Mouse (Mus musculus): ENCODE results near the gene Psmd9. TPM values are rescaled to one million over a fixed set of nuclear protein-coding genes. Genes with fewer than 3 reads are reported as not detected.

The Psmd9 gene
- polyA plus RNA-seq, 1 experiment from 2014 or later = 77.6 TPM

DNA sequence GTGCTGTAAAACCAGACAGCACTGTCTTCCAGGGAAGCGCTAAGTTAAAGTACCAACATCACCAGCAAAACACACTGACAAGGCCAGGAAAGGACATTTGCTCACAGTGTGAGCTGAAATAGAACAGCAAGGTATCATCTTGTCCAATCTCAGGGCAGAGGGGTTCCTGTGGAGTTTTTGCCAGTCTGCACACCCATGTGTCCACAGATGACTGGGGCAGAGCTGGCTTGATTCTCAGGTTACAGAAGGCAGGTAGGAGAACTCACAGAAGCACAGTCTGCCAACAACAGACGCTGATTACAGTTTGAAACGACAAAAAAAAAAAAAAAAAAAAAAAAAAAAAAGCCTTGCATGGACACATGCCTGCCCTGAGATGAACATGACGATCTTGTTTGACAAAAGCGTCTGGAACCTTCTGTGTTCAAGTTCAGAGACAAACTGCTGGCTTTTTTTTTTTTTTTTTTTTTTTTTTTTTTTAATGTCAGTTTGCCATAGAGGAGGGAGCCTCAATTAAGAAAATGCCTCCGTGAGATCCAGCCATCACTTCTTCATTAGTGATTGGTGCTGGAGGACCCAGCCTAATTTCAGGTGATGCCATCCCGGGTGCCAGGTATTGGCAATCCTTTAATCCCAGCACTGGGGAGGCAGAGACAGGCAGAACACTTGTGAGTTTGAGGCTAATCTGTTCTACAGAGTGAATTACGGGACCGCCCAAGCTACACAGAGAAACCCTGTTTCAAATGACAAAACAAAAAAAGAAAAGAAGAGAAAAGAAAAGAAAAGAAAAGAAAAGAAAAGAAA lies 112.3 kb downstream of the Psmd9 start:
- WGBS = 78% methylated on average over 9 of the region's 9 CpGs
- no peak overlapping the region for H3K4me2 ChIP-seq (ENCODE audit: low read length)
- ATAC-seq = no peak
- no peak overlapping the region for H3K4me3 ChIP-seq (ENCODE audit: low read depth, low read length)
- H3K36me3 ChIP-seq (ENCODE audit: control insufficient read depth, insufficient read depth, low read length) = no peaks in the 10 kb centered on the region
- H3K27ac ChIP-seq (ENCODE audit: low read length) = no peak overlapping the region
- H3K9me3 ChIP-seq (replicated peaks; ENCODE audit: control insufficient read depth, low read length, poor library complexity, severe bottlenecking) = no peaks in the 10 kb centered on the region
- no peaks in the 10 kb centered on the region for H3K27me3 ChIP-seq (ENCODE audit: control insufficient read depth, insufficient read depth, low read depth, low read length)
- no peak overlapping the region for H3K9ac ChIP-seq (ENCODE audit: low read depth, low read length)
- H3K4me1 ChIP-seq (ENCODE audit: control insufficient read depth, insufficient read depth, low read length) = peaks cover 6% of the 10 kb centered on the region; the same call in 1 of the 2 replicates

DNA sequence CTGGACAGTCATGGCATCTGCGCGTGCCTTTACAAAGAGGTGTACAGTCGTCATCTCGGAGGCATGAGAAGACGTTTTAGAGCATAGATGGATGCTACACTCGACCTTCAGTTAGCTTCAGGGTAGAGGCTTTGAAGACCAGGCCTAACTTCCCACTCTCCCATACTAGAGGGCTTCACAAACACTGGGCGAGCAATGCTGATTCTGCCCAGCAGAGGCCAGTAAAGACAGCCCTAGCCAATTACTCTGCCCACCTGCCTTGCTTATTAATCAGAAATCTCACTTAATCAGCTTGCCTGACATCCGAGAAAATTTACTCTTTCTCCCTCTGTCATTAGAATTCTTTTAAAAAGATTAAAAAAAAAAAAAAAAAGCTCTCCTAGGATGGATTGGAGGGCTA lies 116.0 kb downstream of the Psmd9 start:
- Histone ChIP-seq H3K36me3 (ENCODE audit: control insufficient read depth, insufficient read depth, low read length) (no peaks in the 10 kb centered on the region), H3K4me3 (ENCODE audit: low read depth, low read length) (no peak overlapping the region), H3K9me3 (replicated peaks; ENCODE audit: control insufficient read depth, low read length, poor library complexity, severe bottlenecking) (no peaks in the 10 kb centered on the region), H3K27ac (ENCODE audit: low read length) (no peak overlapping the region), H3K27me3 (ENCODE audit: control insufficient read depth, insufficient read depth, low read depth, low read length) (no peaks in the 10 kb centered on the region), H3K9ac (ENCODE audit: low read depth, low read length) (no peak overlapping the region), H3K4me2 (ENCODE audit: low read length) (no peak overlapping the region), H3K4me1 (ENCODE audit: control insufficient read depth, insufficient read depth, low read length) (no peaks in the 10 kb centered on the region)
- no peak for ATAC-seq
- WGBS = 39% methylated on average over 8 of the region's 8 CpGs

DNA sequence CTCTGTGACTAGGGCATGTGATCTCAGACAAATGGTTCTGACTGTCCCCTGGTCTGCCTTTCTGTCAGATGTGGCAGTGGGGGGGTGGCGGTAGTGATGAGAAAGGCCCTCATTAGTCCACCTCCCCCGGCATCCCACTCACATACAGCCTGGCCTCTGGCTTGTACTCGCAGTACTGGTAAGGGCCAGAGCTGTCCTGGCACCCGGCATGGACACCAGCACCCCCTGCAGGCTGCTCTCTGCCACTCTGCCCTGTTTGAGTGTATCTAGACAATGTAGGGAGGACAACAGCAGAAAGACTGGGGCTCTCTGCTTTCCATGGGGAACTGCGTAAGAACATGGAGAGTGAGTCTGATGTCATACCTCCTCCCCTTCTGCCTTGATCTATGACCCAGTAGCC lies 118.9 kb downstream of the Psmd9 start:
- no peak for ATAC-seq
- H3K4me2 ChIP-seq (ENCODE audit: low read length) = no peak overlapping the region
- WGBS = 79% methylated on average over 5 of the region's 5 CpGs
- H3K4me1 ChIP-seq (ENCODE audit: control insufficient read depth, insufficient read depth, low read length) = no peaks in the 10 kb centered on the region
- no peaks in the 10 kb centered on the region for H3K27me3 ChIP-seq (ENCODE audit: control insufficient read depth, insufficient read depth, low read depth, low read length)
- no peak overlapping the region for H3K9ac ChIP-seq (ENCODE audit: low read depth, low read length)
- H3K9me3 ChIP-seq (replicated peaks; ENCODE audit: control insufficient read depth, low read length, poor library complexity, severe bottlenecking) = no peaks in the 10 kb centered on the region
- no peak overlapping the region for H3K27ac ChIP-seq (ENCODE audit: low read length)
- H3K4me3 ChIP-seq (ENCODE audit: low read depth, low read length) = no peak overlapping the region
- H3K36me3 ChIP-seq (ENCODE audit: control insufficient read depth, insufficient read depth, low read length) = no peaks in the 10 kb centered on the region

DNA sequence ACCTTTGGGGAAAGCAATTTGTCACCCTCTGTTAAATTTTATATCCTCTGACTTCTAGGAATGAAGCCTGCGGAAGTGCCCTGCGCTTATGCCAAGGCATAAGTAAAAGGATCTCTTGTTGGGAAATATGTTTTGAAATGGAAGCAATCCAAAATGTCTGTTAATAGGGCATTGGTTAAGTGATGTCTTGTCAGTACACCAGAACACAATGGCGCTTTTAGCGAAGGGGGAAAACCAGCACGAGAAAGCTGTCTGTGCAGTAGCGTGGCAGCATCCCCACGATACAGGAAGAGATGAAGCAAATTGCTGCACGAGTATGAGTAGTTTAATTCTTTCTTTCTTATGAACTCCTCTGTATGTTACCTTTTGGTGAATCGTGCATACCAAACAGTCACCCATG lies 125.4 kb downstream of the Psmd9 start:
- Histone ChIP-seq H3K9ac (ENCODE audit: low read depth, low read length) (no peak overlapping the region), H3K27me3 (ENCODE audit: control insufficient read depth, insufficient read depth, low read depth, low read length) (no peaks in the 10 kb centered on the region), H3K36me3 (ENCODE audit: control insufficient read depth, insufficient read depth, low read length) (no peaks in the 10 kb centered on the region), H3K9me3 (replicated peaks; ENCODE audit: control insufficient read depth, low read length, poor library complexity, severe bottlenecking) (no peaks in the 10 kb centered on the region), H3K4me3 (ENCODE audit: low read depth, low read length) (no peak overlapping the region), H3K4me1 (ENCODE audit: control insufficient read depth, insufficient read depth, low read length) (no peaks in the 10 kb centered on the region), H3K4me2 (ENCODE audit: low read length) (no peak overlapping the region), H3K27ac (ENCODE audit: low read length) (no peak overlapping the region)
- no peak for ATAC-seq
- WGBS = 75% methylated on average over 9 of the region's 9 CpGs

DNA sequence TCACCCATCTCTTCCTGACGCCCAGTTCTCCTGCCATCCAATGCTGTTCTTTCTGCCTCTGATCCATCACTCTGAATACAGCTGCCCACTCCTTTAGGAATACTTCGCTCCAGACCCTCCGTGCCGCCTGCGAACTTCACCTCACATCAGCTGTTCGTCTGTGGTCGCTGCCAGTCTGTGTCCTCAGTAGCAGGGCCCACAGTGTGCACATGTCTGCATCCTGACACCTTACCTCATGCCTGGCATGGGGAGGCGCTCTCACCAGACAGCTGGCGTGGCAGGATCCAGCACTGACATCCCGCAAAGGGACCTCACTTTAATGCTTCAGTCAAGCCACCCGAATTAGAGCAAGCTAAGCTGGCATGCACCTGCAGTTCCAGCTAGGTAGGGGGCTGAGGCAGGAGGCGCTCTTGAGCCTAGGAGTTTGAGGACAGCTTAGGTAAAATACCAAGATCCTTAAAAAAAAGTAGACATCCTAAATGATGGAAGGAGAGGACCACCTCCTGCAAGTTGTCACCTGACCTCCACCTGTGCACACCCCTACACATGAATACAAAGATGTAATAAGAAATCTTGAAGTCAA lies 127.1 kb downstream of the Psmd9 start:
- H3K4me1 ChIP-seq (ENCODE audit: control insufficient read depth, insufficient read depth, low read length) = no peaks in the 10 kb centered on the region
- H3K9ac ChIP-seq (ENCODE audit: low read depth, low read length) = no peak overlapping the region
- H3K9me3 ChIP-seq (replicated peaks; ENCODE audit: control insufficient read depth, low read length, poor library complexity, severe bottlenecking) = no peaks in the 10 kb centered on the region
- H3K36me3 ChIP-seq (ENCODE audit: control insufficient read depth, insufficient read depth, low read length) = no peaks in the 10 kb centered on the region
- no peak overlapping the region for H3K27ac ChIP-seq (ENCODE audit: low read length)
- WGBS = 70% methylated on average over 12 of the region's 12 CpGs
- no peaks in the 10 kb centered on the region for H3K27me3 ChIP-seq (ENCODE audit: control insufficient read depth, insufficient read depth, low read depth, low read length)
- H3K4me3 ChIP-seq (ENCODE audit: low read depth, low read length) = no peak overlapping the region
- ATAC-seq = no peak
- no peak overlapping the region for H3K4me2 ChIP-seq (ENCODE audit: low read length)

DNA sequence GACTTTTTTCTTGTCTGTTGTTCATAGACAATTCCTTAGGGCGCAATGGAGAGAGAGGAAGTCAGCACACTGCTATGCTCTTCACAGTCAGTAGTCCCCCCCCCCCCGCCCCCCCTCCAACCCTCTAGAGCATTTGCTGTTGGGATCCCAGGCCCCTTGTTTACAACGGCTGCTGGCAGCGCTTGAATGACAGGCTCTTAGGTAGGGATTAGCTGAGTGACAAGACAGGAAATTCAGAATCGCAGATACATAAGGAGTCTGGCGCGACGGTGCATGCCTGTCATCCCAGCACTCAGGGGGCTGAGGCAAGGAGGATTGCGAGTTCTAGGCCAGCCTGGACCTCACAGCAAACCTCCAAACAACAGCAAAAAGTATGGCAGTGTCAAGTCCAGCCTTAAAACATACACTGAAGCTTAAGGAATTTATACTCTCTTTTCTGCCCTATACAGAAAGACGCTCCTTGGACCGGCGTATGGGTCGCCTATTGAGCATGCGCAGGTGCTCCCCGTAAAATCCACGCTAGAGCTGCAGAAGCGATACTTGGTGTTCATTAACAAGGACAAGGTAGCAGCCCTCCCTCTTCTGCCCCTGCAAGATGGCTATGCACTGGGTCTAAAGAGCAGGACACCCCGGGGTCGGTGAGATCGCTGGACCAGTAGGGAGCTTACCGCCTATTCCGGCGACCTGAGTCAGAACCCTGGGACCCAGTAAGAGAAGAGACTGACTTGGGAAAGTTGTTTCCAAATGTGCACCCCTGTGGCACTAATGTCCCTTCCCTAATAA lies 128.0 kb downstream of the Psmd9 start:
- Histone ChIP-seq H3K4me3 (ENCODE audit: low read depth, low read length) (no peak overlapping the region), H3K9ac (ENCODE audit: low read depth, low read length) (no peak overlapping the region), H3K9me3 (replicated peaks; ENCODE audit: control insufficient read depth, low read length, poor library complexity, severe bottlenecking) (no peaks in the 10 kb centered on the region), H3K27me3 (ENCODE audit: control insufficient read depth, insufficient read depth, low read depth, low read length) (no peaks in the 10 kb centered on the region), H3K4me1 (ENCODE audit: control insufficient read depth, insufficient read depth, low read length) (no peaks in the 10 kb centered on the region), H3K36me3 (ENCODE audit: control insufficient read depth, insufficient read depth, low read length) (no peaks in the 10 kb centered on the region), H3K4me2 (ENCODE audit: low read length) (no peak overlapping the region), H3K27ac (ENCODE audit: low read length) (no peak overlapping the region)
- WGBS = 56% methylated on average over 23 of the region's 23 CpGs
- no peak for ATAC-seq

DNA sequence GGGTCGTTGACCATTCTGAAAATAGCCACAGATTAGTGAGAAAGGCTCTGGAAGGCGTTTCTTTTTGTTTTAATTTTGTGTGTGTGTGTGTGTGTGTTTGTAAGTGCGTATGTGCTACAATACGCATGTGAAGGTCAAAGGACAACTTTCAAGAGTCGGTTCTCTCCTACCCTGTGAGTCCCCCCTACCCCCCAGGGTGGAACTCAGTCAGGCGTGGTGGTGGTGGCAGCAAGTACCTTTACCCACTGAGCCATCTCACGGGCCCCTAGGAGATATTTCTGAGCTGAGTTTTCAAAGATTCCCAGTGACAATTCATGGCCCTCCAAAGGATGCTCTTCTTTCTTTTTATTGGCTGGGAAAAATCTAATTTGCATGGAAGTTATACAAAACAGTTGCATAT lies 128.6 kb downstream of the Psmd9 start:
- Histone ChIP-seq H3K4me1 (ENCODE audit: control insufficient read depth, insufficient read depth, low read length) (no peaks in the 10 kb centered on the region), H3K36me3 (ENCODE audit: control insufficient read depth, insufficient read depth, low read length) (no peaks in the 10 kb centered on the region), H3K4me3 (ENCODE audit: low read depth, low read length) (no peak overlapping the region), H3K27me3 (ENCODE audit: control insufficient read depth, insufficient read depth, low read depth, low read length) (no peaks in the 10 kb centered on the region), H3K27ac (ENCODE audit: low read length) (no peak overlapping the region), H3K9ac (ENCODE audit: low read depth, low read length) (no peak overlapping the region), H3K4me2 (ENCODE audit: low read length) (no peak overlapping the region), H3K9me3 (replicated peaks; ENCODE audit: control insufficient read depth, low read length, poor library complexity, severe bottlenecking) (no peaks in the 10 kb centered on the region)
- WGBS = 78% methylated on average over 7 of the region's 7 CpGs
- no peak for ATAC-seq

DNA sequence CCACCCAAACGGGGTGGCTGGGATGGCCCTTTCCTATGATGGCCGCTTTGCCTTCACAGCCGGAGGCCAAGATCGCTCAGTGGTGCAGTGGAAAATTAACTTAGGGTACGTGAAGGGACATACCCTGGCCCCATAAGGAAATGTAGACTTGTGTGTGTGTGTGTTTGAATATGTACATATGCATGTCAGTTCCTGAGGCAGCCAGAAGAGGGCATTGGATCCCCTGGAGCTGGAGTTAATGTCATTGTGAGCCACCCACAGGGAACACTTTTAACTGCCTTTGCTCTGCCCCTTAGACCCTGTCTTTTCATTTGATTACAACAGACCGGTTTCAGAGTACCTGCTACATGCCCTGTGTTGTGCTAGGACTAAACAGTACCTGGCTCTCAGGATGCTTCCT lies 129.3 kb downstream of the Psmd9 start:
- Histone ChIP-seq H3K4me1 (ENCODE audit: control insufficient read depth, insufficient read depth, low read length) (no peaks in the 10 kb centered on the region), H3K27me3 (ENCODE audit: control insufficient read depth, insufficient read depth, low read depth, low read length) (no peaks in the 10 kb centered on the region), H3K4me2 (ENCODE audit: low read length) (no peak overlapping the region), H3K4me3 (ENCODE audit: low read depth, low read length) (no peak overlapping the region), H3K9ac (ENCODE audit: low read depth, low read length) (no peak overlapping the region), H3K9me3 (replicated peaks; ENCODE audit: control insufficient read depth, low read length, poor library complexity, severe bottlenecking) (no peaks in the 10 kb centered on the region), H3K36me3 (ENCODE audit: control insufficient read depth, insufficient read depth, low read length) (no peaks in the 10 kb centered on the region), H3K27ac (ENCODE audit: low read length) (no peak overlapping the region)
- 91% methylated on average over 6 of the region's 6 CpGs for WGBS
- no peak for ATAC-seq
